Mouse (Mus musculus) intestine, embryonic 16.5 days (tissue): ENCODE results near the gene Vcp. TPM values are rescaled to one million over a fixed set of nuclear protein-coding genes. Genes with fewer than 3 reads are reported as not detected.

ENCODE experiments used
- ATAC-seq: fragments of 200-750 bp; cut with Nextera tagmentation; 2 replicates; pipeline ENCODE4 v1.8.0; 2017; ENCODE audit warnings: moderate TSS enrichment, moderate library complexity
- H3K27ac ChIP-seq: fragments of 300-500 bp; sonication (generic); 2 replicates; pipeline ENCODE4 v1.5.1; 2014; ENCODE audit warnings: mild to moderate bottlenecking, low read length
- H3K27me3 ChIP-seq: fragments of 300-500 bp; sonication (generic); replicated peaks from 2 replicates; pipeline ENCODE4 v1.6.1; 2014; ENCODE audit warnings: low read length, control low read depth, mixed read lengths; ENCODE audit not compliant: control insufficient read depth, insufficient read depth
- H3K36me3 ChIP-seq: fragments of 300-500 bp; sonication (generic); 2 replicates; pipeline ENCODE4 v1.6.1; 2014; ENCODE audit warnings: low read length, control low read depth; ENCODE audit not compliant: control insufficient read depth, insufficient read depth
- H3K4me1 ChIP-seq: fragments of 300-500 bp; sonication (generic); 2 replicates; pipeline ENCODE4 v1.6.1; 2014; ENCODE audit warnings: low read length, control low read depth, mixed read lengths; ENCODE audit not compliant: control insufficient read depth, insufficient read depth
- H3K4me2 ChIP-seq: fragments of 300-500 bp; sonication (generic); 2 replicates; pipeline ENCODE4 v1.6.1; 2014; ENCODE audit warnings: low read depth, low read length, control low read depth
- H3K4me3 ChIP-seq: fragments of 300-500 bp; sonication (generic); 2 replicates; pipeline ENCODE4 v1.5.1; 2014; ENCODE audit warnings: mild to moderate bottlenecking, low read length
- H3K9ac ChIP-seq: fragments of 300-500 bp; sonication (generic); 2 replicates; pipeline ENCODE4 v1.6.1; 2014; ENCODE audit warnings: low read depth, low read length
- H3K9me3 ChIP-seq: fragments of 300-500 bp; sonication (generic); 2 replicates; pipeline ENCODE4 v1.6.1; 2016; ENCODE audit warnings: low read length, control low read depth; ENCODE audit not compliant: control insufficient read depth
- WGBS: fragments of 180-500 bp; shearing (Covaris S2); extraction: QIAGEN DNeasy Blood & Tissue Kit; methylation state at CpG from one replicate; pipeline ENCODE4 v1.1.7; 2014; 5-methylcytosine and 5-hydroxymethylcytosine counted together
- polyA plus RNA-seq: library from polyadenylated mRNA; unstranded; fragments of >200 nt; fragmentation: Nextera tagmentation; extraction: Ambion mirVana; gene quantifications from 2 replicates; pipeline ENCODE4 v1.2.1, GENCODE M21; 2015

Vcp gene
- polyA plus RNA-seq, 1 experiment from 2014 or later = 464 TPM

DNA sequence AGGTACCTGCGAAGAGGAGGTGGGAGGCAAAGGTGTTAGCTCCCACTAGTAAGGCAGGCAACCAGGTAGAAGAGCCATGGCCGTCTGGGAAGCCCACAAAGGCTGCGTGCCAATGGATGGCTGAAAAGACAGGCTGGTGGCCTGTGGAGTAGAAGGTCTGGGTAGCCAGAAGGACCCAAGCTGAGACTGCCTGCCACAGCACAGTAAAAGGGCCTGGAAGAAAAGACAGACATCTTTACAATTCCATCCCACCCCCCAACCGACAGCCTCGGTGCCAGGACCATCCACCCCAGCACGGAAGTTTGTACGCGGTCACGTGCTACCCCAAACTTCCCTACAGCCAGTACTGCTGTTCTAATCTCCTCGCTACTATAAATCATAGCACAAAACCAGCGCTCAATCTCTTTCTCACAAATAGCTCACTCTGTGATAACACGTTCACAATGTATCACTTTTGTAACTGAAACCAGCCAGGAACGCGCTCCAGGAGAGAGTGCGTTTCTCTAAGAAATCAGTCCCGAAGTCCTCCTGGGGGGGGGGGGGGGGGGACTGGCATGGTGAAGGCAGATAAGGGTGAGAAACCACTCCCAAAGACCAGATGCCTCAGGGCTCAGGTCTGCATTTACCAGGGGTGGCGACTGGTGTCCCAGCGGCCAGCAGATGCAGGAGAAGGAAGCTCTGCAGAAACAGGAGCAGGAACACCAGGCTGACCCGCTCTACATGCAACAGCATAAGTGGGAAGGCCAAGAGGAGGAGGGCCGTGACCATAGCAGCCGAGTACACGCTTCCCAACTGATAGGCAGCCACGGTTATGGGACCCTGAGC lies 19.5 kb upstream of the Vcp start:
- no peaks in the 10 kb centered on the region for H3K27me3 ChIP-seq
- ATAC-seq = no peak
- H3K9me3 ChIP-seq = no peaks in the 10 kb centered on the region
- WGBS = 90% methylated on average over 23 of the region's 23 CpGs
- H3K4me3 ChIP-seq = no peak overlapping the region
- H3K4me1 ChIP-seq = peaks cover 8% of the 10 kb centered on the region
- no peak overlapping the region for H3K4me2 ChIP-seq
- peaks cover 16% of the 10 kb centered on the region for H3K36me3 ChIP-seq
- H3K27ac ChIP-seq = no peak overlapping the region
- H3K9ac ChIP-seq = no peak overlapping the region

- H3K4me1 ChIP-seq = peaks cover 1% of the 10 kb centered on the region
- H3K4me2 ChIP-seq = no peak overlapping the region
- H3K27ac ChIP-seq = no peak overlapping the region
- no peaks in the 10 kb centered on the region for H3K9me3 ChIP-seq
- ATAC-seq = no peak
- no peaks in the 10 kb centered on the region for H3K27me3 ChIP-seq
- H3K9ac ChIP-seq = no peak overlapping the region
- H3K36me3 ChIP-seq = peaks cover 16% of the 10 kb centered on the region
- WGBS = 93% methylated on average over 10 of the region's 10 CpGs
- H3K4me3 ChIP-seq = no peak overlapping the region
Observed at GRCm38 (mm10) chr4:43019176-43019575, 18.9 kb upstream of the Vcp start.

DNA sequence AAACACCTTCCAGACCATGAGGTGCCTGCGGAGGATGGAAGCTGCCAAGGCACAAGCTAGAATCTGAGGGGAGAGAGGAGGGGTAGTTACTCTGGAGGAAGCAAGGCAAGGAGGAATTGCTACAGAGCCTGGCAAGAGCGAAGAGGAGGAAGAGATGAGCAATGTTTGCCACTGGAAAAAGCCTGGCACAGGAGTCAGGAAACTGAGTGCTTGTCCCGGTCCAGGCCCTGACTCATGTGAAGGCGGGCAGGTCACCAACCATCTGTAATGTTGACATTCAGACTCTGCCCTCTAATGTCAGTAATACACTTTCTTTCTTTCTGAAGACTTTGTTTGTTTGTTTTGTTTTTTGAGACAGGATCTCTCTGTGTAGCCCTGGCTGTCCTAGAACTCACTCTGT lies 17.8 kb upstream of the Vcp start:
- 91% methylated on average over 4 of the region's 4 CpGs for WGBS
- H3K27ac ChIP-seq = no peak overlapping the region
- H3K4me3 ChIP-seq = no peak overlapping the region
- H3K4me1 ChIP-seq = no peaks in the 10 kb centered on the region
- H3K9me3 ChIP-seq = no peaks in the 10 kb centered on the region
- H3K4me2 ChIP-seq = no peak overlapping the region
- H3K27me3 ChIP-seq = no peaks in the 10 kb centered on the region
- H3K36me3 ChIP-seq = peaks cover 12% of the 10 kb centered on the region
- no peak for ATAC-seq
- no peak overlapping the region for H3K9ac ChIP-seq

DNA sequence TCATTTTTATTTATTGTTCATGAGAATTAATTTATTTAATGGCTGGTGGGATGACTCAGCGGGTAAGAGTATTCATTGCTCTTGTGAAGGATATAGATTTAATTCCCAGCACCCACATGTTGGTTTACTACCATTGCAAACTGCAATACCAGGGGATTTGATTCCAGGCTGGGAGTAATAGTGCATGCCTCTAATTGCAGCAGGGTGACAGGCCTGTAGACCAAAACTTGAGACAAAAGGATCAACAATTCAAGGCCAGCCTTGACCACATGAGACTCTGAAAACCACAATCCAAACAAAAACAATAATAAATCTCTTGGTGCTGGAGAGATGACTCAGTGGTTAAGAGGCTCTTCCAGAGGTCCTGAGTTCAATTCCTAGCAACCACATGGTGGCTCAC lies 11.8 kb upstream of the Vcp start:
- ATAC-seq = no peak
- Histone ChIP-seq H3K36me3 (no peaks in the 10 kb centered on the region), H3K27ac (no peak overlapping the region), H3K4me3 (no peak overlapping the region), H3K4me2 (no peak overlapping the region), H3K27me3 (no peaks in the 10 kb centered on the region), H3K9me3 (no peaks in the 10 kb centered on the region), H3K4me1 (0 out of 2 replicates have a peak, but pooled peaks cover 3% of the 10 kb centered on the region), H3K9ac (no peak overlapping the region)
- 95% methylated on average over 1 of the region's 1 CpGs for WGBS

- peak within 1 kb of the TSS; percentile 79 for H3K4me2 ChIP-seq
- peak within 1 kb of the TSS; percentile 78 for H3K9ac ChIP-seq
- no peak within 1 kb of the TSS for H3K27ac ChIP-seq
- no peaks in the 10 kb centered on the region for H3K27me3 ChIP-seq
- ATAC-seq = peak; percentile 92
- peak within 1 kb of the TSS; percentile 85 for H3K4me3 ChIP-seq
- H3K9me3 ChIP-seq = no peaks in the 10 kb centered on the region
- whole genome bisulfite sequencing = 1% methylated on average over 37 of the region's 37 CpGs
- no peaks in the 10 kb centered on the region for H3K36me3 ChIP-seq
- H3K4me1 ChIP-seq = 0 out of 2 replicates have a peak, but pooled peaks cover 3% of the 10 kb centered on the region
Observed at GRCm38 (mm10) chr4:43010161-43011038, 10.1 kb upstream of the Vcp start, which contains the start of gene Fancg. Gene Fancg, minus strand, starts transcription at chr4:43010506.

- WGBS = 54% methylated on average over 2 of the region's 2 CpGs
- no peak for ATAC-seq
- Histone ChIP-seq H3K27ac (no peak overlapping the region), H3K36me3 (no peaks in the 10 kb centered on the region), H3K4me2 (no peak overlapping the region), H3K9ac (no peak overlapping the region), H3K4me3 (no peak overlapping the region), H3K9me3 (no peaks in the 10 kb centered on the region), H3K4me1 (0 out of 2 replicates have a peak, but pooled peaks cover 4% of the 10 kb centered on the region), H3K27me3 (no peaks in the 10 kb centered on the region)
Observed at GRCm38 (mm10) chr4:43005765-43006164, 5.5 kb upstream of the Vcp start.

DNA sequence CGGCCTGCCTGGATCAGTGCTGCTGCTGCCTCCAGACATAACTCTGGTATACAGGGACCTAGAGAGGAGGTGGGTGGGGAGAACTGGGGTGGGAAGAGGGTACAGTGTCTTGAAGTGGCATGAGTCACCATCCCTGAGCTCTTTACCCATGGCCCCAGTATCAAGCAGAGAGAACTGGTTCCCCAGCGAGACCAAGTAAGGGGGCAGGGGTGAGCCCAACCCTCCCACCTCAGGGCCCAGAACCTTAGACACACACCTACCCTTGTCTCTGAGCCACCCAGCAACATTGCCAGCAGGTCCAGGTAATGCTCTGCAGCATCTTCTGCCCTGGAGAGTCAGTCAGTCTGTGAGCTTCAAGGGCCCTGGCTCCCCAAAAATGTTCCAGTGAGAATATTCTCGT lies 4.6 kb upstream of the Vcp start:
- H3K4me3 ChIP-seq = no peak overlapping the region
- no peaks in the 10 kb centered on the region for H3K9me3 ChIP-seq
- WGBS = 94% methylated on average over 3 of the region's 3 CpGs
- H3K27ac ChIP-seq = no peak overlapping the region
- 0 out of 2 replicates have a peak, but pooled peaks cover 6% of the 10 kb centered on the region for H3K4me1 ChIP-seq
- no peak for ATAC-seq
- H3K36me3 ChIP-seq = no peaks in the 10 kb centered on the region
- no peak overlapping the region for H3K4me2 ChIP-seq
- H3K27me3 ChIP-seq = no peaks in the 10 kb centered on the region
- H3K9ac ChIP-seq = no peak overlapping the region

GRCm38 (mm10) chr4:43002756-43003439 lies 2.6 kb upstream of the Vcp start:
- H3K4me1 ChIP-seq = peaks cover 10% of the 10 kb centered on the region
- ATAC-seq = no peak
- no peak overlapping the region for H3K4me2 ChIP-seq
- H3K27ac ChIP-seq = no peak overlapping the region
- H3K9ac ChIP-seq = no peak overlapping the region
- no peaks in the 10 kb centered on the region for H3K27me3 ChIP-seq
- no peaks in the 10 kb centered on the region for H3K9me3 ChIP-seq
- no peak overlapping the region for H3K4me3 ChIP-seq
- H3K36me3 ChIP-seq = no peaks in the 10 kb centered on the region
- 78% methylated on average over 12 of the region's 12 CpGs for WGBS

GRCm38 (mm10) chr4:43001272-43001671 lies 965 bp upstream of the Vcp start:
- Histone ChIP-seq H3K9ac (no peak overlapping the region), H3K27ac (no peak overlapping the region), H3K4me2 (no peak overlapping the region), H3K4me3 (no peak overlapping the region), H3K36me3 (no peaks in the 10 kb centered on the region), H3K4me1 (peaks cover 12% of the 10 kb centered on the region), H3K27me3 (no peaks in the 10 kb centered on the region), H3K9me3 (no peaks in the 10 kb centered on the region)
- no peak for ATAC-seq
- 82% methylated on average over 2 of the region's 2 CpGs for WGBS
